Mouse (Mus musculus) activated CD4-positive, CD25-positive, alpha-beta regulatory T cell, adult 4 months (primary cell): ENCODE data around the gene Vmn2r52. TPM values are rescaled to one million over a fixed set of nuclear protein-coding genes. Genes with fewer than 3 reads are reported as not detected.
"Not testable (repeated sequence)": the region's sequence is repeated elsewhere in the genome, so short reads cannot be mapped to it uniquely, and the experiment has no call there.

Experiments
- ATAC-seq: one replicate; pipeline ENCODE4 v1.8.0; 2017
- polyA plus RNA-seq, 2 experiments: library from polyadenylated mRNA; unstranded; fragments of 100-300 nt; shearing (Covaris generic); gene quantifications; one replicate each; pipeline ENCODE4 v1.2.1; 2017

Vmn2r52 gene
- polyA plus RNA-seq: not detected

DNA sequence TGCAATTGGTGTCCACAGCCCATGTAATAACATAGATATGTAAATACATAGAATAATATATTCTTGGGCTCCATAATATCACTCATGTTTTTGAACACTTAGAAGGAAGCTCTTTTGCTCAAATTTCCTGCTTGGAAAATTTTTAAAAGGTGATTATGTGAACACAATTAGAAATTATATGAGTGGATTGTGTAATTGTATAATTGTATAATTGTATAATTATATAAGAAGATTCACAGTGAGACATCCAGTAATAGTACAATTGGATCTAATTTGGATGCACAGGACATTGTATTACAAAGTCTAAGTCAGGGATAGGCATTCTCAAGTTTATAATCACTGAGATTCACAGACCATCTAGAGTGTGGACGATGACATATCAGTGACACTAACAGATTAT, at the start of gene Vmn2r52:
TSS of gene Vmn2r52 (minus strand) at position 101 of the 400 bp plus-strand sequence.
- no peak for ATAC-seq

DNA sequence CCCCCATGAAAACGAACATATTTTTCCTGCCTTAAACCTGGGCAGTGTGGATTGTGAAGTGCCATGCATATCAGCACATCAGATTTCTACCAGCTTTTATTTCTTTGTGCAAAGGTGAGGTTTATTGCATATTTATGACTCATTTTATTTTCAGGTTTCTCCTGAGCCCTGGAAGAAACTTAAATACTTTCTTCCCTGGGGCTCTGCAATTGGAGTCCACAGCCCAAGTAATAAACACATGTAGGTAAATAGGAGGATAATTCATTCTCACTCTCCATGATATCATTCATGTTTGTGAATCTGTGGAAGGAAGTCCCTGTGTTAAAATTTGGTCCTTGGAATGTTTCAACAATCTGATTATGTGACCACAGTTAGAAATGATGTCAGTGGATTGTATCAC, 70.7 kb downstream of the Vmn2r52 start, which contains the start of gene Vmn2r51:
TSS of gene Vmn2r51 (minus strand) at position 101 of the 400 bp plus-strand sequence.
- not testable (repeated sequence) for ATAC-seq

Other genes with a start within 250 kb of the Vmn2r52 start
- not detected for gene Vmn2r48, start 223.0 kb downstream of the Vmn2r52 start, polyA plus RNA-seq
- gene Vmn2r49, start 184.3 kb downstream of the Vmn2r52 start, polyA plus RNA-seq: under 1 TPM in 1 of 2 experiments, not detected in 1; 0.16 TPM
- gene Vmn2r50, start 123.3 kb downstream of the Vmn2r52 start, polyA plus RNA-seq: not detected
- not detected for gene Vmn2r51, start 70.8 kb downstream of the Vmn2r52 start, polyA plus RNA-seq
- not detected for gene Vmn1r66, start 101.4 kb upstream of the Vmn2r52 start, polyA plus RNA-seq